Mouse (Mus musculus): ENCODE measurements around the gene Ezh1.

GRCm38 (mm10) chr11:101216936-101217335, 9.3 kb downstream of the Ezh1 start:
- TF ChIP-seq CTCF (IDR thresholded peaks at IDR 0.05; ENCODE audit: control insufficient read depth, insufficient read depth, low read length) (no peak), POLR2A (IDR thresholded peaks at IDR 0.05; ENCODE audit: borderline replicate concordance, control insufficient read depth, low read depth, low read length) (no peak)

All from bone marrow, adult 2 months (tissue).